Mouse (Mus musculus): ENCODE measurements around the gene Mllt6.

DNA sequence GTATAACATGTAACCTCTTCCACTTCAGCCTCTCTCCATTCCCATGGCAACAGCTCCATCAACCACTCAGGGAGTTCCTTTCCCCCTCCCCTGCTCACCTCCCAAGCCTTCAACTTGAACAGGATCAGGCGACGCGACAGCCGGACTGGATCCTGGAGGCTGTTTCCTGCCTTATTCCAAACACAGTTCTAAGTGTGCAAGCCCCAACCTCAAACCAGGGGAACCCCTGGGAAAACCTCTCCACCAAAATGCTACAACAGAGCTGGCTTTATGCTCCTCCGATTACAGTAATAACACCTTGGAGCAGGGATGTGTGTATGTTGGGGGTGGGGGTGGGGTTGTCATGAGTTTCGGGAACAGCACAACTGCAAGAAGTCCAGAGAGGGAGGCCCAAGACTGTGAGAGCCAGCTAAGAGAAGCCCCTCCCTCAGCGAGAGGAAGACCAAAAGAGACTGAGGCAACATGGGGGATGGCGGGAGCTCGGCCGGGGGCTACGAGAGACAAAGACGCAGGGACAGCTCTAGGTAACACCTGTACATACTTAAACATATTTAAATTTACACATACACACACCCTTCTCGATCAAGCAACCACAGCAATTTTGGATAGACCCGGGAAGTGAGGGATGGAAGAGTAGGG, 34.8 kb downstream of the Mllt6 start:
- no peak for TF ChIP-seq CTCF (IDR thresholded peaks at IDR 0.05; ENCODE audit: low read depth)
- no peak for TF ChIP-seq EP300 (IDR thresholded peaks at IDR 0.05; ENCODE audit: low read depth)

Measured in liver, embryonic 14.5 days (tissue).